20 mouse cellular contexts compared by ENCODE assay signal in the genomic region with DNA sequence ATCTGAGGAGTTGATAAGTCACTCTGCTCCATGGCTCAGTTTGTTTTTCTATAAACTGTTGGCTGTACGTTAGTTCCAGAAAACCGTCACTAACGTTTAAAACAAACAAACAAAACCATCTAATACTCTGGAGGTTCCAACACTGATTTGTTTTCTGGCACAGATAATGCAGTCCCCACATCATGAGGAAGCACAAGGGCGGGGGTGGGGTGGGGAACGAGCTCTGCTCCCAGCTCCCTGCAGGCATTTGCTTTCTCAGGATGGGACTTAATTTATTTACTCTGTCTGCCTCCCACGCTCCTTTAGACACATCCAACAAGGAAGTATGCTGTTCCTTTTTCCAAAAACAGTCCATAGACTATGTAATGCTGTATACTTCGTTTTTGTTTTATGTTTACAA. TPM values are rescaled to one million over a fixed set of nuclear protein-coding genes. Genes with fewer than 3 reads are reported as not detected.
A peak's percentile ranks its signal among the peaks of the same experiment; 100 is the strongest.
DNase-seq lines count a peak whose midpoint lies in the region; ATAC-seq and TF ChIP-seq lines count a peak whose summit lies in the region.
"Had no signal": no experiment of that assay in that cellular context is flagged by ENCODE, and none has a peak within 500 bp of the region (broad histone marks: within the 10 kb centered on the region; RNA-seq: fewer than 3 reads in every experiment).

No protein-coding gene starts in this region.

- H3K4me2 ChIP-seq in kidney, postnatal 0 days (ENCODE audit: low read length): no peak overlapping the region; the same call in 1 of the 2 replicates
- H3K4me2 ChIP-seq in lung, postnatal 0 days (replicated peaks; ENCODE audit: low read depth, low read length): no peak overlapping the region
- H3K4me2 ChIP-seq: forebrain, embryonic 13.5 days; hindbrain, embryonic 13.5 days; limb, embryonic 15.5 days; neural tube, embryonic 13.5 days had no signal

- no peak overlapping the region for H3K9ac ChIP-seq in heart, adult 2 months (ENCODE audit: low read depth, low read length)
- H3K9ac ChIP-seq in kidney, postnatal 0 days (ENCODE audit: low read depth, low read length): no peak overlapping the region
- no peak overlapping the region for H3K9ac ChIP-seq in lung, postnatal 0 days (replicated peaks; ENCODE audit: low read depth)
- H3K9ac ChIP-seq: forebrain, embryonic 13.5 days; hindbrain, embryonic 13.5 days; limb, embryonic 15.5 days; liver, postnatal 0 days; neural tube, embryonic 13.5 days had no signal

- no peaks in the 10 kb centered on the region for H3K27me3 ChIP-seq in heart, adult 2 months (ENCODE audit: control insufficient read depth, insufficient read depth, low read length)
- no peaks in the 10 kb centered on the region for H3K27me3 ChIP-seq in kidney, postnatal 0 days (ENCODE audit: insufficient read depth, low read length)
- H3K27me3 ChIP-seq in lung, postnatal 0 days (replicated peaks; ENCODE audit: insufficient read depth, low read length): no peaks in the 10 kb centered on the region
- H3K27me3 ChIP-seq: forebrain, embryonic 13.5 days; hindbrain, embryonic 13.5 days; limb, embryonic 15.5 days; neural tube, embryonic 13.5 days had no signal

- TF ChIP-seq CTCF in heart, adult 2 months (IDR thresholded peaks at IDR 0.05): no peak
- TF ChIP-seq CTCF in kidney, postnatal 0 days (IDR thresholded peaks at IDR 0.05; ENCODE audit: low read depth): no peak
- TF ChIP-seq CTCF in lung, postnatal 0 days (IDR thresholded peaks at IDR 0.05): no peak
- TF ChIP-seq CTCF in gastrocnemius, adult 2 months (IDR thresholded peaks at IDR 0.05): no peak

- ATAC-seq in kidney, postnatal 0 days (replicated peaks; ENCODE audit: low FRiP score, low read depth): 0 out of 2 replicates have a peak, but pooled peaks have one; percentile 36
- ATAC-seq in lung, postnatal 0 days: peak; percentile 52
- ATAC-seq: forebrain, embryonic 13.5 days; liver, postnatal 0 days had no signal

- H3K79me2 ChIP-seq in heart, adult 2 months (replicated peaks; ENCODE audit: control insufficient read depth, insufficient read depth, low read length): no peaks in the 10 kb centered on the region

- H3K4me3 ChIP-seq in heart, adult 2 months: no peak overlapping the region
- H3K4me3 ChIP-seq in kidney, postnatal 0 days (replicated peaks; ENCODE audit: low read depth, low read length): no peak overlapping the region
- H3K4me3 ChIP-seq in lung, postnatal 0 days (ENCODE audit: low read depth, low read length): no peak overlapping the region
- no peak overlapping the region for H3K4me3 ChIP-seq in gastrocnemius, adult 2 months
- H3K4me3 ChIP-seq: forebrain, embryonic 13.5 days; hindbrain, embryonic 13.5 days; limb, embryonic 15.5 days; megakaryocyte, embryonic 14.5 days; neural tube, embryonic 13.5 days had no signal

- peaks cover 3% of the 10 kb centered on the region; the same call in 1 of the 2 replicates for H3K4me1 ChIP-seq in heart, adult 2 months (ENCODE audit: control insufficient read depth, insufficient read depth, low read length)
- H3K4me1 ChIP-seq in kidney, postnatal 0 days (replicated peaks; ENCODE audit: insufficient read depth, low read length): 0 out of 2 replicates have a peak, but pooled peaks cover 4% of the 10 kb centered on the region
- H3K4me1 ChIP-seq in lung, postnatal 0 days (ENCODE audit: insufficient read depth, low read depth, low read length): no peaks in the 10 kb centered on the region
- H3K4me1 ChIP-seq: forebrain, embryonic 13.5 days; limb, embryonic 15.5 days had no signal

- no peaks in the 10 kb centered on the region for H3K36me3 ChIP-seq in heart, adult 2 months (ENCODE audit: control insufficient read depth, insufficient read depth, low read length)
- no peaks in the 10 kb centered on the region for H3K36me3 ChIP-seq in kidney, postnatal 0 days (ENCODE audit: insufficient read depth, low read length)
- no peaks in the 10 kb centered on the region for H3K36me3 ChIP-seq in lung, postnatal 0 days (ENCODE audit: insufficient read depth, low read length)
- H3K36me3 ChIP-seq: hindbrain, embryonic 13.5 days; limb, embryonic 15.5 days; neural tube, embryonic 13.5 days had no signal

- no peak for TF ChIP-seq EP300 in heart, adult 2 months (IDR thresholded peaks at IDR 0.05; ENCODE audit: insufficient read depth, low read depth, low read length)
- 0 out of 2 replicates have a peak, but pooled peaks have one; percentile 7 for TF ChIP-seq EP300 in lung, postnatal 0 days (IDR thresholded peaks at IDR 0.05)

- no peak for TF ChIP-seq POLR2A in heart, adult 2 months (IDR thresholded peaks at IDR 0.05; ENCODE audit: insufficient read depth, low read depth, low read length)

- WGBS in heart, adult 2 months: 22% methylated on average over 7 of the region's 7 CpGs
- 18% methylated on average over 7 of the region's 7 CpGs for WGBS in kidney, postnatal 0 days
- WGBS in lung, postnatal 0 days: 19% methylated on average over 7 of the region's 7 CpGs

- H3K27ac ChIP-seq in heart, adult 2 months: peak overlapping the region; percentile 32
- peak overlapping the region; percentile 72; the same call in 1 of the 2 replicates for H3K27ac ChIP-seq in kidney, postnatal 0 days
- H3K27ac ChIP-seq in lung, postnatal 0 days (ENCODE audit: low read length): no peak overlapping the region
- no peak overlapping the region for H3K27ac ChIP-seq in gastrocnemius, adult 2 months
- H3K27ac ChIP-seq: forebrain, embryonic 13.5 days; hindbrain, embryonic 13.5 days; limb, embryonic 15.5 days; neural tube, embryonic 13.5 days had no signal

- intact Hi-C loops in heart, adult 2 months (cut with DNase I): loop anchor here (5.0 kb wide), 1 partner anchor 34 kb away; no protein-coding TSS in a partner anchor
- intact Hi-C loops in heart, postnatal 36 days (cut with DNase I): no loop called here
- intact Hi-C loops in gastrocnemius, adult 2 months (cut with DNase I): no loop called here

- DNase-seq in heart, adult 2 months: no peak
- DNase-seq in heart, postnatal 36 days: no peak
- DNase-seq in kidney, postnatal 0 days (ENCODE audit: low spot score): peak; percentile 89
- DNase-seq in kidney, adult 9 months: no peak
- no peak for DNase-seq in lung, postnatal 0 days (ENCODE audit: low spot score)
- DNase-seq in lung, postnatal 4 days: no peak
- DNase-seq in ovary, postnatal 36 days (ENCODE audit: low spot score): no peak
- DNase-seq in gastrocnemius, adult 2 months: no peak
- DNase-seq: adrenal gland, postnatal 36 days; cerebellum, adult 8-10 months; gastrocnemius, postnatal 14 days; liver, postnatal 0 days; midbrain, embryonic 14.5 days; right cerebral cortex, postnatal 25 days had no signal

- no peaks in the 10 kb centered on the region for H3K9me3 ChIP-seq in kidney, postnatal 0 days (replicated peaks; ENCODE audit: low read length)
- H3K9me3 ChIP-seq in lung, postnatal 0 days (ENCODE audit: low read length): no peaks in the 10 kb centered on the region
- H3K9me3 ChIP-seq: forebrain, embryonic 13.5 days; hindbrain, embryonic 13.5 days; limb, embryonic 15.5 days; megakaryocyte, embryonic 14.5 days; neural tube, embryonic 13.5 days had no signal

RNA-seq across cellular contexts. Expression of a gene that starts 23.5 kb away (rescaled TPM):
- total RNA-seq in heart, adult 2 months (2021): under 1 TPM; 0.39 to 0.41 TPM
- polyA plus RNA-seq in heart, adult 2 months (2012; rRNA removed): 0.85 and 2.1 TPM in 2 replicates
- total RNA-seq in heart, postnatal 36 days (2021): under 1 TPM; 0.39 to 0.68 TPM
- 16.8 and 18.0 TPM in 2 replicates for polyA plus RNA-seq in kidney, postnatal 0 days (2015; fragmentation: Nextera tagmentation; extraction: Ambion mirVana)
- 1.6 and 2.6 TPM in 2 replicates for polyA plus RNA-seq in lung, postnatal 0 days (2015; fragmentation: Nextera tagmentation; extraction: Ambion mirVana)
- total RNA-seq in gastrocnemius, adult 2 months (2021): under 1 TPM in 1 of 2 experiments, not detected in 1; 0.14 TPM
- total RNA-seq: left cerebral cortex, postnatal 36 days had no signal

Comparison
In these comparisons a context has a peak if more than half of its experiments do, and no peak if none do; other contexts are left out.
1. H3K27ac ChIP-seq: peak in heart, adult 2 months (single experiment) and kidney, postnatal 0 days (single experiment); none in lung, postnatal 0 days (single experiment) and gastrocnemius, adult 2 months (single experiment).